ENCODE assay signal across 10 mouse cellular contexts in the genomic region with DNA sequence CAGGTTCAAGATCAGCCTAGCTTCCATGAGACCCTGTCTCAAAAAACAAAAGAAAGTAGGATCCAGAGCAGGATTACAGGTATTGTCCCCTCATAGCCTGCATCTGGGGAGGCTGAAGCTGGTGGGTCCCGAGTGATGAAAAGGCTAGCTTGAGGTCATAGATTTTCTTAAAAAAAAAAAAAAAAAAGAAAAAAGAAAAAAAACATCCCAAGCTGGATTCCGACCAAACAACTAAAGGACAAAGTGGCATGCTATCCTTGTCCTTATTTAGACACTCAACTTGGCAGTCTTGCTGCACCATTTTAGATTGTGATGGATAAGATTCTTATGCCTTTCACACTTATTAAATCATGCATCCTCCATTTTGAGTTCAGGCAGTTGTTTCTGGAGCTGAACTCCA. TPM values are rescaled to one million over a fixed set of nuclear protein-coding genes. Genes with fewer than 3 reads are reported as not detected.
DNase-seq lines count a peak whose midpoint lies in the region; ATAC-seq and TF ChIP-seq lines count a peak whose summit lies in the region.
"Had no signal": no experiment of that assay in that cellular context is flagged by ENCODE, and none has a peak within 500 bp of the region (broad histone marks: within the 10 kb centered on the region; RNA-seq: fewer than 3 reads in every experiment).

No protein-coding gene starts in this region.

- dilution Hi-C loops in CH12.LX (cut with MboI; ENCODE audit: extremely low pct_ligation_motif_present, extremely low pct_unique_long_range_greater_than_20kb, low sequenced_read_pairs) = no loop called here

- 73% methylated on average over 2 of the region's 2 CpGs for WGBS in heart, embryonic 16.5 days
- 74% methylated on average over 2 of the region's 2 CpGs for WGBS in embryonic facial prominence, embryonic 13.5 days
- 69% methylated on average over 2 of the region's 2 CpGs for WGBS in limb, embryonic 15.5 days

- TF ChIP-seq POLR2A in CH12.LX (IDR thresholded peaks at IDR 0.05; ENCODE audit: low read depth, low read length) = no peak

- TF ChIP-seq CTCF in CH12.LX (conservative IDR thresholded peaks at IDR 0.05 in 1 of 2, IDR thresholded peaks at IDR 0.05 in 1 of 2; ENCODE audit: low read depth in 2 of 2, low read length in 2 of 2) = no peak

- H3K79me2 ChIP-seq in CH12.LX (replicated peaks; ENCODE audit: control insufficient read depth, extremely low read depth, insufficient read depth, poor library complexity, severe bottlenecking) = peaks cover 31% of the 10 kb centered on the region

- no peak for TF ChIP-seq EP300 in CH12.LX (IDR thresholded peaks at IDR 0.05; ENCODE audit: low read length)

- no peaks in the 10 kb centered on the region for H3K27me3 ChIP-seq in heart, embryonic 16.5 days (ENCODE audit: control insufficient read depth, insufficient read depth, low read length)
- no peaks in the 10 kb centered on the region for H3K27me3 ChIP-seq in CH12.LX (replicated peaks)
- H3K27me3 ChIP-seq in embryonic facial prominence, embryonic 13.5 days = no peaks in the 10 kb centered on the region
- no peaks in the 10 kb centered on the region for H3K27me3 ChIP-seq in limb, embryonic 15.5 days

- no peak for ATAC-seq in heart, embryonic 16.5 days (replicated peaks; ENCODE audit: extremely low read depth, insufficient read depth, low FRiP score)
- ATAC-seq in embryonic facial prominence, embryonic 13.5 days (ENCODE audit: insufficient number of reproducible peaks, insufficient read depth, low FRiP score, low TSS enrichment, low read depth) = no peak
- no peak for ATAC-seq in limb, embryonic 15.5 days (ENCODE audit: insufficient number of reproducible peaks, low FRiP score, low TSS enrichment, low read depth)

- H3K9ac ChIP-seq in heart, embryonic 16.5 days (ENCODE audit: low read length) = no peak overlapping the region; the same call in 1 of the 2 replicates
- peak overlapping the region; percentile 96 for H3K9ac ChIP-seq in CH12.LX (ENCODE audit: insufficient read depth, low read depth)
- H3K9ac ChIP-seq in embryonic facial prominence, embryonic 13.5 days = no peak overlapping the region
- H3K9ac ChIP-seq in limb, embryonic 15.5 days = no peak overlapping the region

- no peaks in the 10 kb centered on the region for H3K9me3 ChIP-seq in heart, embryonic 16.5 days (replicated peaks; ENCODE audit: control insufficient read depth, low read length)
- no peaks in the 10 kb centered on the region for H3K9me3 ChIP-seq in CH12.LX (replicated peaks; ENCODE audit: low read length)
- no peaks in the 10 kb centered on the region for H3K9me3 ChIP-seq in embryonic facial prominence, embryonic 13.5 days
- no peaks in the 10 kb centered on the region for H3K9me3 ChIP-seq in limb, embryonic 15.5 days
- H3K9me3 ChIP-seq: G1E had no signal

- in situ Hi-C loops in CH12.LX (cut with MboI; ENCODE audit: low pct_ligation_motif_present, low pct_unique_long_range_greater_than_20kb, low sequenced_read_pairs) = no loop called here

- no peak overlapping the region for H3K4me2 ChIP-seq in heart, embryonic 16.5 days (ENCODE audit: low read depth, low read length)
- H3K4me2 ChIP-seq in CH12.LX (ENCODE audit: insufficient read depth, low read depth, poor library complexity, severe bottlenecking) = peak overlapping the region; percentile 76; the same call in 1 of the 2 replicates
- H3K4me2 ChIP-seq in embryonic facial prominence, embryonic 13.5 days = peak overlapping the region; percentile 75
- no peak overlapping the region for H3K4me2 ChIP-seq in limb, embryonic 15.5 days

- no peak overlapping the region for H3K4me3 ChIP-seq in heart, embryonic 16.5 days (ENCODE audit: low read length)
- H3K4me3 ChIP-seq in CH12.LX (replicated peaks in 1 of 3; ENCODE audit: low read depth in 2 of 3, low read length in 2 of 3, poor library complexity in 1 of 3) = no peak overlapping the region
- 0 out of 2 replicates have a peak overlapping the region, but pooled peaks have one; percentile 88 for H3K4me3 ChIP-seq in embryonic facial prominence, embryonic 13.5 days
- H3K4me3 ChIP-seq in limb, embryonic 15.5 days = 0 out of 2 replicates have a peak overlapping the region, but pooled peaks have one; percentile 91

- H3K4me1 ChIP-seq in heart, embryonic 16.5 days (ENCODE audit: control insufficient read depth, insufficient read depth, low read length) = peaks cover 28% of the 10 kb centered on the region
- H3K4me1 ChIP-seq in CH12.LX (ENCODE audit: control insufficient read depth in 1 of 2, insufficient read depth in 2 of 2) = peaks cover 2 to 65% of the 10 kb centered on the region in 2 experiments; a peak in 3 of 4 replicates
- H3K4me1 ChIP-seq in embryonic facial prominence, embryonic 13.5 days = peaks cover 17% of the 10 kb centered on the region
- H3K4me1 ChIP-seq in limb, embryonic 15.5 days = peaks cover 11% of the 10 kb centered on the region

- peaks cover 52% of the 10 kb centered on the region for H3K36me3 ChIP-seq in heart, embryonic 16.5 days (ENCODE audit: control insufficient read depth, insufficient read depth)
- H3K36me3 ChIP-seq in CH12.LX (replicated peaks in 1 of 2; ENCODE audit: control insufficient read depth in 1 of 2, insufficient read depth in 1 of 2, low read length in 1 of 2) = peaks cover 40 to 73% of the 10 kb centered on the region in 2 experiments
- H3K36me3 ChIP-seq in embryonic facial prominence, embryonic 13.5 days = peaks cover 63% of the 10 kb centered on the region
- peaks cover 64% of the 10 kb centered on the region for H3K36me3 ChIP-seq in limb, embryonic 15.5 days

- peak overlapping the region; percentile 97 for H3K27ac ChIP-seq in heart, embryonic 16.5 days (ENCODE audit: low read length)
- H3K27ac ChIP-seq in CH12.LX (ENCODE audit: insufficient read depth, low read depth) = no peak overlapping the region
- H3K27ac ChIP-seq in embryonic facial prominence, embryonic 13.5 days = peak overlapping the region; percentile 99; the same call in 1 of the 2 replicates
- H3K27ac ChIP-seq in limb, embryonic 15.5 days = peak overlapping the region; percentile 99

- no peak for DNase-seq in heart, adult 8-10 months (ENCODE audit: low spot score)
- no peak for DNase-seq in CH12.LX (ENCODE audit: extremely low read depth)
- DNase-seq in embryo, embryonic 10 days (ENCODE audit: low spot score) = no peak
- no peak for DNase-seq in urinary bladder, postnatal 4 days (ENCODE audit: low spot score in 2 of 2)
- no peak for DNase-seq in thymus, postnatal 4 days
- DNase-seq: kidney, postnatal 4 days had no signal

- TF ChIP-seq RAD21 in CH12.LX (IDR thresholded peaks at IDR 0.05; ENCODE audit: low read depth, low read length) = no peak

TF ChIP-seq in CH12.LX, 34 proteins besides CTCF, POLR2A, EP300 and RAD21:
- TF ChIP-seq ZNF384 (IDR thresholded peaks at IDR 0.05; ENCODE audit: low read depth, low read length) = peak; percentile 52; the same call in 1 of the 2 replicates
- TF ChIP-seq KAT2A (IDR thresholded peaks at IDR 0.05; ENCODE audit: insufficient replicate concordance, low read length) = no peak
- no peak for TF ChIP-seq ZMIZ1 (IDR thresholded peaks at IDR 0.05; ENCODE audit: low read depth, low read length)

RNA-seq across cellular contexts. Expression of a gene that starts 3.7 kb away (rescaled TPM):
- 23.4 and 24.0 TPM in 2 replicates for polyA plus RNA-seq in heart, embryonic 16.5 days (2015; fragmentation: Nextera tagmentation; extraction: Ambion mirVana)
- total RNA-seq in heart, adult 8-10 months (2022) = 10 to 100 TPM; 16.0 to 20.9 (median 17.8) TPM
- 16.7 and 18.3 TPM in 2 replicates for total RNA-seq in CH12.LX (2012; rRNA removed)
- 14.4 and 14.7 TPM in 2 replicates for total RNA-seq in CH12.LX (2014; rRNA removed)
- polyA plus RNA-seq in CH12.LX (2012; ENCODE audit: insufficient read length, low read depth) = 71.7 and 93.0 TPM in 2 replicates
- polyA plus RNA-seq in embryonic facial prominence, embryonic 13.5 days (2015; fragmentation: Nextera tagmentation; extraction: Ambion mirVana) = 39.0 and 40.3 TPM in 2 replicates
- polyA plus RNA-seq in limb, embryonic 15.5 days (2015; fragmentation: Nextera tagmentation; extraction: Ambion mirVana) = 30.0 and 32.5 TPM in 2 replicates

RNA-seq across cellular contexts. Expression of a gene that starts 13.1 kb away (rescaled TPM):
- 15.2 and 15.5 TPM in 2 replicates for polyA plus RNA-seq in heart, embryonic 16.5 days (2015; fragmentation: Nextera tagmentation; extraction: Ambion mirVana)
- total RNA-seq in heart, adult 8-10 months (2022) = 10 to 100 TPM; 72.1 to 84.3 (median 78.7) TPM
- total RNA-seq in CH12.LX (2012; rRNA removed) (27.3 and 30.7 TPM in 2 replicates), CH12.LX (2014; rRNA removed) (25.9 and 26.4 TPM in 2 replicates)
- polyA plus RNA-seq in CH12.LX (2012; ENCODE audit: insufficient read length, low read depth) = 57.1 and 58.1 TPM in 2 replicates
- 31.5 and 33.0 TPM in 2 replicates for polyA plus RNA-seq in embryonic facial prominence, embryonic 13.5 days (2015; fragmentation: Nextera tagmentation; extraction: Ambion mirVana)
- polyA plus RNA-seq in limb, embryonic 15.5 days (2015; fragmentation: Nextera tagmentation; extraction: Ambion mirVana) = 22.9 and 25.8 TPM in 2 replicates

RNA-seq across cellular contexts. Expression of a gene that starts 28.2 kb away (rescaled TPM):
- 1.0 and 1.1 TPM in 2 replicates for polyA plus RNA-seq in heart, embryonic 16.5 days (2015; fragmentation: Nextera tagmentation; extraction: Ambion mirVana)
- total RNA-seq in heart, adult 8-10 months (2022) = 1 to 10 TPM in 1 of 4 experiments, under 1 TPM in 3; 0.38 to 1.1 (median 0.76) TPM
- total RNA-seq in CH12.LX (2012; rRNA removed) = 0.04 and 0.08 TPM in 2 replicates
- total RNA-seq in CH12.LX (2014; rRNA removed) = 0.11 TPM in 1 of 2 replicates, not detected in the other
- 0.25 and 0.29 TPM in 2 replicates for polyA plus RNA-seq in CH12.LX (2012; ENCODE audit: insufficient read length, low read depth)
- 3.9 and 4.7 TPM in 2 replicates for polyA plus RNA-seq in embryonic facial prominence, embryonic 13.5 days (2015; fragmentation: Nextera tagmentation; extraction: Ambion mirVana)
- polyA plus RNA-seq in limb, embryonic 15.5 days (2015; fragmentation: Nextera tagmentation; extraction: Ambion mirVana) = 11.1 TPM in 2 replicates

RNA-seq across cellular contexts. Expression of a gene that starts 33.3 kb away (rescaled TPM):
- 7.0 and 8.2 TPM in 2 replicates for polyA plus RNA-seq in heart, embryonic 16.5 days (2015; fragmentation: Nextera tagmentation; extraction: Ambion mirVana)
- total RNA-seq in heart, adult 8-10 months (2022) = 100 to 1,000 TPM in 2 of 4 experiments, 10 to 100 TPM in 2; 81.4 to 121 (median 101) TPM
- total RNA-seq in CH12.LX (2012; rRNA removed) (0.21 and 0.25 TPM in 2 replicates), CH12.LX (2014; rRNA removed) (0.17 and 0.39 TPM in 2 replicates)
- 0.95 and 1.4 TPM in 2 replicates for polyA plus RNA-seq in CH12.LX (2012; ENCODE audit: insufficient read length, low read depth)
- 1.4 and 1.5 TPM in 2 replicates for polyA plus RNA-seq in embryonic facial prominence, embryonic 13.5 days (2015; fragmentation: Nextera tagmentation; extraction: Ambion mirVana)
- polyA plus RNA-seq in limb, embryonic 15.5 days (2015; fragmentation: Nextera tagmentation; extraction: Ambion mirVana) = 1.2 TPM in 2 replicates

RNA-seq across cellular contexts. Expression of a gene that starts 55.0 kb away (rescaled TPM):
- polyA plus RNA-seq in heart, embryonic 16.5 days (2015; fragmentation: Nextera tagmentation; extraction: Ambion mirVana) = 3.1 and 3.4 TPM in 2 replicates
- total RNA-seq in heart, adult 8-10 months (2022) = 10 to 100 TPM in 3 of 4 experiments, 1 to 10 TPM in 1; 9.4 to 12.6 (median 11.5) TPM
- total RNA-seq in CH12.LX (2012; rRNA removed) = 4.7 TPM in 2 replicates
- 1.9 and 2.1 TPM in 2 replicates for total RNA-seq in CH12.LX (2014; rRNA removed)
- 7.7 and 9.7 TPM in 2 replicates for polyA plus RNA-seq in CH12.LX (2012; ENCODE audit: insufficient read length, low read depth)
- 6.3 and 6.8 TPM in 2 replicates for polyA plus RNA-seq in embryonic facial prominence, embryonic 13.5 days (2015; fragmentation: Nextera tagmentation; extraction: Ambion mirVana)
- 4.1 and 4.2 TPM in 2 replicates for polyA plus RNA-seq in limb, embryonic 15.5 days (2015; fragmentation: Nextera tagmentation; extraction: Ambion mirVana)

Comparison
In these comparisons a context has a peak if more than half of its experiments do, and no peak if none do; other contexts are left out.
1. H3K4me2 ChIP-seq: peak in CH12.LX (single experiment) and embryonic facial prominence, embryonic 13.5 days (single experiment); none in heart, embryonic 16.5 days (single experiment) and limb, embryonic 15.5 days (single experiment).
2. H3K4me3 ChIP-seq: peak in embryonic facial prominence, embryonic 13.5 days (single experiment) and limb, embryonic 15.5 days (single experiment); none in heart, embryonic 16.5 days (single experiment) and CH12.LX (0 of 3).